Mouse (Mus musculus) stomach, postnatal 0 days (tissue): ENCODE data around the gene Bean1.

Experiments used
- CTCF ChIP-seq: IDR thresholded peaks from 2 replicates; pipeline ENCODE4 v1.5.1; 2016; ENCODE audit warnings: antibody characterized with exemption, low read depth, mild to moderate bottlenecking, moderate library complexity
- EP300 ChIP-seq: optimal IDR thresholded peaks from 2 replicates; pipeline ENCODE3; 2016; ENCODE audit warnings: antibody characterized with exemption

GRCm38 (mm10) chr8:104191496-104191895 lies 21.3 kb downstream of the Bean1 start:
- no peak for TF ChIP-seq CTCF
- no peak for TF ChIP-seq EP300
